Mouse (Mus musculus): ENCODE data around the gene Pole4. TPM values are rescaled to one million over a fixed set of nuclear protein-coding genes. Genes with fewer than 3 reads are reported as not detected.

Gene Pole4
- polyA plus RNA-seq (2012; rRNA removed), result 28.1 and 33.5 TPM in 2 replicates

GRCm38 (mm10) chr6:82705221-82705620 is at the start of gene Pole4:
Pole4 (minus strand) TSS chr6:82705365.
- DNase-seq (ENCODE audit: low spot score), result no peak

GRCm38 (mm10) chr6:82754769-82755168 is 49.6 kb upstream of the Pole4 start:
- DNase-seq (ENCODE audit: low spot score), result no peak

GRCm38 (mm10) chr6:82753638-82754361 is 48.6 kb upstream of the Pole4 start:
- no peak for DNase-seq (ENCODE audit: low spot score)

- no peak for DNase-seq (ENCODE audit: low spot score)
Measured at GRCm38 (mm10) chr6:82753061-82753460, 47.9 kb upstream of the Pole4 start.

GRCm38 (mm10) chr6:82751791-82752190 is 46.6 kb upstream of the Pole4 start:
- no peak for DNase-seq (ENCODE audit: low spot score)

GRCm38 (mm10) chr6:82751031-82751430 is 45.9 kb upstream of the Pole4 start:
- DNase-seq (ENCODE audit: low spot score), result no peak

GRCm38 (mm10) chr6:82750063-82750462 is 44.9 kb upstream of the Pole4 start:
- no peak for DNase-seq (ENCODE audit: low spot score)

GRCm38 (mm10) chr6:82748106-82748672 is 43.0 kb upstream of the Pole4 start:
- DNase-seq (ENCODE audit: low spot score), result no peak

GRCm38 (mm10) chr6:82747085-82747484 is 41.9 kb upstream of the Pole4 start:
- DNase-seq (ENCODE audit: low spot score), result no peak

- no peak for DNase-seq (ENCODE audit: low spot score)
Measured at GRCm38 (mm10) chr6:82744553-82744952, 39.4 kb upstream of the Pole4 start.

GRCm38 (mm10) chr6:82741518-82741880 is 36.3 kb upstream of the Pole4 start:
- no peak for DNase-seq (ENCODE audit: low spot score)

- DNase-seq (ENCODE audit: low spot score), result no peak
Measured at GRCm38 (mm10) chr6:82740868-82741517, 35.8 kb upstream of the Pole4 start.

GRCm38 (mm10) chr6:82740269-82740668 is 35.1 kb upstream of the Pole4 start:
- peak; percentile 34 for DNase-seq (ENCODE audit: low spot score)

GRCm38 (mm10) chr6:82737634-82738540 is 32.7 kb upstream of the Pole4 start:
- no peak for DNase-seq (ENCODE audit: low spot score)

GRCm38 (mm10) chr6:82736626-82737600 is 31.7 kb upstream of the Pole4 start:
- DNase-seq (ENCODE audit: low spot score), result no peak

GRCm38 (mm10) chr6:82735347-82735746 is 30.2 kb upstream of the Pole4 start:
- DNase-seq (ENCODE audit: low spot score), result no peak

- DNase-seq (ENCODE audit: low spot score), result no peak
Measured at GRCm38 (mm10) chr6:82728635-82729034, 23.5 kb upstream of the Pole4 start.

- no peak for DNase-seq (ENCODE audit: low spot score)
Measured at GRCm38 (mm10) chr6:82727206-82727605, 22.0 kb upstream of the Pole4 start.

- no peak for DNase-seq (ENCODE audit: low spot score)
Measured at GRCm38 (mm10) chr6:82723321-82723720, 18.2 kb upstream of the Pole4 start.

GRCm38 (mm10) chr6:82716126-82716525 is 11.0 kb upstream of the Pole4 start:
- no peak for DNase-seq (ENCODE audit: low spot score)

- no peak for DNase-seq (ENCODE audit: low spot score)
Measured at GRCm38 (mm10) chr6:82715653-82716052, 10.5 kb upstream of the Pole4 start.
